Mouse (Mus musculus): ENCODE measurements around the gene Gucy2d. TPM values are rescaled to one million over a fixed set of nuclear protein-coding genes. Genes with fewer than 3 reads are reported as not detected.

The Gucy2d gene
- polyA plus RNA-seq, 1 experiment = not detected

DNA sequence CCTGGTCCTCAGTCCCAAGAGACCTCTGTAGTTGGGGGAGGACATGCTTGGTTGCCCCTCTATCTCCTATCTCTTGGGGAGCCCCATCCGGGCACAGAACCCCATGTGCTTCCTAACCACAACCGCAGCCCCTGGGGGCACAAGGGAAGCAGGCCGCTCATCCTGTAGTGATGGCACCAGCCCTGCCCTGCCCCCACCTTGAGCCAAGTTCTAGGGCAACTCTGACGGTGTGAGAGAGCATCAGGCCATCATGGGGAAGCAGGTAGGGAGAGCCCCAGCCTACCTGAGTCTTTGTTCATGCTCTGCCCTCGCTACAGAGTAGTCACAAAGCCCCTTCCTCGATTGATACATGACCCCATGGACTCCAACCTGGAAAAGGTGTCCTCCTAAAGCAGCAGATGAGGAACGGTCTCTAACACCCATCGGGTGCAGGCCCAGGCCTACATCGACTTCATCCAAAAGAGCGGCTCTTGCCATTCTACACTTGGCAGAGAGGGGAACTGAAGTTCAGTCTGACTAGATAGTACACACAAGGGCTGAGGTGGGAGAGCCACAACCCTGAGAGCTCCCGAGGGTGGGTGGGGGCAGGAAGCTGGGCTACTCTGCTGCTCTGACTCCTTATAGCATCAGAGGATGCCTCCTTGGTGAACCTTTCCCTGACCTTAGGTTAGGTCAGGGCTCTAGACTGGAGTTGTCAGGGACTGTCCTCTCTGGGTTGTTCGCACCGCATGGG is 48.3 kb downstream of the Gucy2d start:
- Histone ChIP-seq H3K27me3 (ENCODE audit: control insufficient read depth, insufficient read depth, low read length) (no peaks in the 10 kb centered on the region; the same call in none of the 2 replicates), H3K4me1 (ENCODE audit: control insufficient read depth, insufficient read depth, insufficient read length) (peaks cover 42% of the 10 kb centered on the region), H3K4me3 (ENCODE audit: extremely low read depth, insufficient read depth, insufficient read length) (no peak overlapping the region), H3K27ac (ENCODE audit: insufficient read depth, low read length) (no peak overlapping the region), H3K36me3 (ENCODE audit: control insufficient read depth, insufficient read depth, low read length) (no peaks in the 10 kb centered on the region)
- DNase-seq (ENCODE audit: low read depth in 1 of 2, low spot score in 2 of 2) = peak; percentile 78 to 93
- TF ChIP-seq CTCF (IDR thresholded peaks at IDR 0.05; ENCODE audit: extremely low read depth, insufficient read depth, insufficient read length, insufficient replicate concordance) (no peak), POLR2A (IDR thresholded peaks at IDR 0.05; ENCODE audit: low read depth, low read length) (no peak)
- 39% methylated on average over 13 of the region's 13 CpGs for WGBS

- TF ChIP-seq POLR2A (IDR thresholded peaks at IDR 0.05; ENCODE audit: low read depth, low read length) (no peak), CTCF (IDR thresholded peaks at IDR 0.05; ENCODE audit: extremely low read depth, insufficient read depth, insufficient read length, insufficient replicate concordance) (no peak)
- no peaks in the 10 kb centered on the region for H3K36me3 ChIP-seq (ENCODE audit: control insufficient read depth, insufficient read depth, low read length)
- DNase-seq (ENCODE audit: low read depth in 1 of 2, low spot score in 2 of 2) = no peak
- peaks cover 42% of the 10 kb centered on the region for H3K4me1 ChIP-seq (ENCODE audit: control insufficient read depth, insufficient read depth, insufficient read length)
- WGBS = 29% methylated on average over 6 of the region's 6 CpGs
- peak within 1 kb of the TSS; percentile 46; the same call in 1 of the 2 replicates for H3K4me3 ChIP-seq (ENCODE audit: extremely low read depth, insufficient read depth, insufficient read length)
- H3K27ac ChIP-seq (ENCODE audit: insufficient read depth, low read length) = no peak within 1 kb of the TSS; the same call in 1 of the 2 replicates
- no peaks in the 10 kb centered on the region; the same call in none of the 2 replicates for H3K27me3 ChIP-seq (ENCODE audit: control insufficient read depth, insufficient read depth, low read length)
These were observed 48.9 kb downstream of the Gucy2d start, which contains the start of gene Lrrc32 for GRCm38 (mm10) chr7:98489131-98489530. TSS of gene Lrrc32 (plus strand) at chr7:98489283.

DNA sequence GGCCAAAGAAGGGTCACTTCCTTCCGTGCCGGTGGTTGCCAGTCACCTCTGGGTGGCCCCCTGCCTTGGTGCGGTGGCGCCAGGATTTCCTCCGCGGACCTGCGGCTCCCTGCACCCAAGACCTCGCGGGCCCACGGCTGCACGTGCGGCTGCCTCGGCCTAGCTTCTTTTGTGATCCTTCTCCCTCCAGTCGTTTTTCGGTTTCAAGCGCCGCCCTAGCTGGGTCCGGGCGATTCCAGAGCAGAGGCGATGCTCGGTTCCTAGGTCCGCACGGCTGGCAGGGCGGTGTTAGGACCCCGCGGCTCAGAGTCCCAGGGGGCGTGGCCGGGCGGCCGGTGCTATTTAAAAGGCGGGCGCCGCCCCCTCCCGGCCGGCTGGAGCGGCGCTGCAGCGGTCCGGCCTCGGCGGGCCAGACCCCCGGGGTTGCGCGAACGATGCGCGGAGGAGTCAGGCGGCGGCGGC is 49.4 kb downstream of the Gucy2d start:
- H3K27ac ChIP-seq (ENCODE audit: insufficient read depth, low read length) = no peak overlapping the region; the same call in 1 of the 2 replicates
- peaks cover 42% of the 10 kb centered on the region for H3K4me1 ChIP-seq (ENCODE audit: control insufficient read depth, insufficient read depth, insufficient read length)
- DNase-seq (ENCODE audit: low read depth in 1 of 2, low spot score in 2 of 2) = peak in 1 of 2 experiments; percentile 64
- peak overlapping the region; percentile 46; the same call in 1 of the 2 replicates for H3K4me3 ChIP-seq (ENCODE audit: extremely low read depth, insufficient read depth, insufficient read length)
- H3K36me3 ChIP-seq (ENCODE audit: control insufficient read depth, insufficient read depth, low read length) = no peaks in the 10 kb centered on the region
- H3K27me3 ChIP-seq (ENCODE audit: control insufficient read depth, insufficient read depth, low read length) = no peaks in the 10 kb centered on the region; the same call in none of the 2 replicates
- TF ChIP-seq POLR2A (IDR thresholded peaks at IDR 0.05; ENCODE audit: low read depth, low read length) (no peak), CTCF (IDR thresholded peaks at IDR 0.05; ENCODE audit: extremely low read depth, insufficient read depth, insufficient read length, insufficient replicate concordance) (no peak)
- WGBS = under 1% methylated on average over 50 of the region's 50 CpGs

DNA sequence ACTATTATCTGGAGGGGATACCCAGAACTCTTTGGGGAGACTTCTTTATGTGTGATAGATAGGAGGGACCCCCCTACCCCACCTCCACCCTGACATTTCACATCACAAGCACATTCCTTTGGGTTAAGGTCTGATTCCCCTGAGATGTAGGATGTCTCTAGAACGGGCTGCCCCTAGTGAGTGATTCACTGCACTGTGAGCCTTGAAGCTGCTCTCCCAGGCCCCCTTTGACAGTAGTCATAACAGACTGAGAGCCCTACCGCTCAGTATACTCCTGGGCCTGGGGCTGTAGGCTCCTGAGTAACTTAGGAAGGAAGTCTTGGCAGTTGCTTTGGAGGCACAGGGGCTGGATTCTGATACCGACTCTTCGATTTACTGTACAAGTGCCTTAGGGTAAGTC is 50.1 kb downstream of the Gucy2d start:
- Histone ChIP-seq H3K4me1 (ENCODE audit: control insufficient read depth, insufficient read depth, insufficient read length) (peaks cover 42% of the 10 kb centered on the region), H3K27ac (ENCODE audit: insufficient read depth, low read length) (no peak overlapping the region), H3K36me3 (ENCODE audit: control insufficient read depth, insufficient read depth, low read length) (no peaks in the 10 kb centered on the region), H3K4me3 (ENCODE audit: extremely low read depth, insufficient read depth, insufficient read length) (peak overlapping the region; percentile 46; the same call in 1 of the 2 replicates), H3K27me3 (ENCODE audit: control insufficient read depth, insufficient read depth, low read length) (no peaks in the 10 kb centered on the region; the same call in none of the 2 replicates)
- 54% methylated on average over 4 of the region's 4 CpGs for WGBS
- TF ChIP-seq CTCF (IDR thresholded peaks at IDR 0.05; ENCODE audit: extremely low read depth, insufficient read depth, insufficient read length, insufficient replicate concordance) (no peak), POLR2A (IDR thresholded peaks at IDR 0.05; ENCODE audit: low read depth, low read length) (no peak)
- no peak for DNase-seq (ENCODE audit: low read depth in 1 of 2, low spot score in 2 of 2)

DNA sequence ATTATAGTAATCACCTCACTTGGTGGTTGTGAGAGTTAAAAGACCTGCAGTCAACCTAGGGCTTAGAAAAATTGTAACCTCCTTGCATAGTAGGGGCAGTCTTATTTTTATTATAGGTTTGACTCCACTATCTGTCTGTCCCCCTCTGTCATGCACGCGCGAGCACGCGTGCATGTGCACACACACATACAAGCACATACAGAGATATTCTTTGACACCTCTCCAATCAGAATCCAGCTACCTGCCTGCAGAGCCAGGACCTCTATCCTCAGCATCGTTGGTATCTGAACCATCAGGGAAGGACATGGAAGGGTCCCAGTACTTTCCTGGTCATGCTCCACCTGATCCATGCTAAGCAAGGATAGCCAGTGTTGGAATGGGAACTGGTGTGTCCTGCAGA is 50.7 kb downstream of the Gucy2d start:
- 83% methylated on average over 6 of the region's 6 CpGs for WGBS
- DNase-seq (ENCODE audit: low read depth in 1 of 2, low spot score in 2 of 2) = no peak
- H3K4me1 ChIP-seq (ENCODE audit: control insufficient read depth, insufficient read depth, insufficient read length) = peaks cover 38% of the 10 kb centered on the region
- no peaks in the 10 kb centered on the region for H3K36me3 ChIP-seq (ENCODE audit: control insufficient read depth, insufficient read depth, low read length)
- H3K27me3 ChIP-seq (ENCODE audit: control insufficient read depth, insufficient read depth, low read length) = no peaks in the 10 kb centered on the region; the same call in none of the 2 replicates
- TF ChIP-seq CTCF (IDR thresholded peaks at IDR 0.05; ENCODE audit: extremely low read depth, insufficient read depth, insufficient read length, insufficient replicate concordance) = no peak
- TF ChIP-seq POLR2A (IDR thresholded peaks at IDR 0.05; ENCODE audit: low read depth, low read length) = no peak
- peak overlapping the region; percentile 11; the same call in 1 of the 2 replicates for H3K4me3 ChIP-seq (ENCODE audit: extremely low read depth, insufficient read depth, insufficient read length)
- no peak overlapping the region for H3K27ac ChIP-seq (ENCODE audit: insufficient read depth, low read length)

DNA sequence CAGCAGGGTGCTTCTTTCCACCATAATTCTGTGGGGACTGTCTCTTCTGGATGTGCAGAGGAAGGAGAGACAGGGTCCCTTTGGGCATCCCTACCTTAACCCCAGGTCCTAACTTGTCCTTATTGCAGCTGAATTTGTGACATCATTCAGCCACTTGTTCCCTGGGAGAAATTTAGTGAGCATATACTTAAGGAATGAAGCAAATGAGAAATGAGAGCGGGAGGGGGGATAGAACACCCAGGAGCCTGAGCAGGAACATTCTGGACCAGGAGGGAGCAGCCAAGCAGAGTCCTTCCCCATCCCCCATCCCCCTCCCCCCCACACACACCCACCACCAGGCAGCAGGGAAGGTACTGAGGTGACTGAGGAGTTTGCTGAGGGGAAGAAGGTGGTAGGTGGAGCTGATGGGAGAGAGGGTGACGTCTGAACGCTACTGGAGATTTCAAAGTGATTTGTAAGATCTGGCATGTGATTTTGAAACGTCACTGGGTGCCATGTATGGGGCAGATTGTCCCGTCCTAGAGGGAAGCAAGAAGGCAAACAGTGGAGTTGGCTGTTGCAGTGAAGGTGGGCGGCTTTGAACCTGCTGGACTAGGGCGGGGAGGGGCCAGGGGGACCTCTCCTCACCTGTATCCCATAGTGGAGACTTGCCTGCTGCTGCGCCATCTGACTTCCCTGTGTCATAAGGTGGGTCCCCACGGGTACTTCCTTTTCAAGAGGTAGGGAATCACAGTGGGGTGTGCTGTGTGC is 51.4 kb downstream of the Gucy2d start:
- TF ChIP-seq CTCF (IDR thresholded peaks at IDR 0.05; ENCODE audit: extremely low read depth, insufficient read depth, insufficient read length, insufficient replicate concordance) (no peak), POLR2A (IDR thresholded peaks at IDR 0.05; ENCODE audit: low read depth, low read length) (no peak)
- peak overlapping the region; percentile 5; the same call in 1 of the 2 replicates for H3K4me3 ChIP-seq (ENCODE audit: extremely low read depth, insufficient read depth, insufficient read length)
- no peaks in the 10 kb centered on the region; the same call in none of the 2 replicates for H3K27me3 ChIP-seq (ENCODE audit: control insufficient read depth, insufficient read depth, low read length)
- DNase-seq (ENCODE audit: low read depth in 1 of 2, low spot score in 2 of 2) = no peak
- peaks cover 31% of the 10 kb centered on the region for H3K4me1 ChIP-seq (ENCODE audit: control insufficient read depth, insufficient read depth, insufficient read length)
- H3K27ac ChIP-seq (ENCODE audit: insufficient read depth, low read length) = no peak overlapping the region
- WGBS = 70% methylated on average over 9 of the region's 9 CpGs
- H3K36me3 ChIP-seq (ENCODE audit: control insufficient read depth, insufficient read depth, low read length) = no peaks in the 10 kb centered on the region

All from spleen, adult 2 months (tissue).